Mouse (Mus musculus) induced T-regulatory cell, adult 2 months (primary cell): ENCODE data around the gene Cabp4.

Experiments used
- DNase-seq: peaks from one replicate; pipeline ENCODE4 v3.0.0-alpha.2; 2012; ENCODE audit warnings: low read depth

Gene Cabp4

GRCm38 (mm10) chr19:4143759-4144268, at the start of gene Cabp4:
Cabp4 (minus strand) TSS chr19:4144033.
- no peak for DNase-seq

- no peak for DNase-seq
Observed at GRCm38 (mm10) chr19:4193129-4193528, 49.3 kb upstream of the Cabp4 start.

- no peak for DNase-seq
Observed at GRCm38 (mm10) chr19:4192251-4192985, 48.6 kb upstream of the Cabp4 start.

- peak; percentile 98 for DNase-seq
Observed at GRCm38 (mm10) chr19:4191528-4192250, 47.9 kb upstream of the Cabp4 start, which contains the start of gene Ppp1ca. Ppp1ca (plus strand) TSS chr19:4192065.

- DNase-seq, result peak; percentile 89
Observed at GRCm38 (mm10) chr19:4190831-4191334, 47.0 kb upstream of the Cabp4 start, which contains the start of gene Tbc1d10c. Tbc1d10c (minus strand) TSS chr19:4191284.

GRCm38 (mm10) chr19:4189051-4189620, 45.3 kb upstream of the Cabp4 start:
- DNase-seq, result peak; percentile 68

- no peak for DNase-seq
Observed at GRCm38 (mm10) chr19:4187303-4187702, 43.5 kb upstream of the Cabp4 start.

- peak; percentile 92 for DNase-seq
Observed at GRCm38 (mm10) chr19:4184976-4185975, 41.4 kb upstream of the Cabp4 start.

GRCm38 (mm10) chr19:4183689-4184088, 39.9 kb upstream of the Cabp4 start:
- DNase-seq, result no peak

- peak; percentile 87 for DNase-seq
Observed at GRCm38 (mm10) chr19:4181892-4182291, 38.1 kb upstream of the Cabp4 start.

- no peak for DNase-seq
Observed at GRCm38 (mm10) chr19:4180411-4180810, 36.6 kb upstream of the Cabp4 start.

GRCm38 (mm10) chr19:4175368-4175947, 31.6 kb upstream of the Cabp4 start, which contains the start of gene Carns1:
Carns1 (minus strand) TSS chr19:4175479.
- DNase-seq, result no peak

- no peak for DNase-seq
Observed at GRCm38 (mm10) chr19:4172925-4173324, 29.1 kb upstream of the Cabp4 start.

GRCm38 (mm10) chr19:4171393-4172290, 27.8 kb upstream of the Cabp4 start:
- DNase-seq, result no peak

- DNase-seq, result no peak
Observed at GRCm38 (mm10) chr19:4170723-4171392, 27.0 kb upstream of the Cabp4 start.

- no peak for DNase-seq
Observed at GRCm38 (mm10) chr19:4169810-4170209, 26.0 kb upstream of the Cabp4 start.

GRCm38 (mm10) chr19:4169378-4169784, 25.5 kb upstream of the Cabp4 start:
- peak; percentile 99 for DNase-seq

GRCm38 (mm10) chr19:4166678-4167476, 23.0 kb upstream of the Cabp4 start:
- DNase-seq, result no peak
